Mouse (Mus musculus) lung, adult 18-20 months (tissue): Measurements from ENCODE around the gene Shc2.

Source experiments
- DNase-seq, 2 experiments: peaks; one replicate each; pipeline ENCODE4 v3.0.0; 2022; ENCODE audit warnings: mixed read lengths in 2 of 2

The Shc2 gene

DNA sequence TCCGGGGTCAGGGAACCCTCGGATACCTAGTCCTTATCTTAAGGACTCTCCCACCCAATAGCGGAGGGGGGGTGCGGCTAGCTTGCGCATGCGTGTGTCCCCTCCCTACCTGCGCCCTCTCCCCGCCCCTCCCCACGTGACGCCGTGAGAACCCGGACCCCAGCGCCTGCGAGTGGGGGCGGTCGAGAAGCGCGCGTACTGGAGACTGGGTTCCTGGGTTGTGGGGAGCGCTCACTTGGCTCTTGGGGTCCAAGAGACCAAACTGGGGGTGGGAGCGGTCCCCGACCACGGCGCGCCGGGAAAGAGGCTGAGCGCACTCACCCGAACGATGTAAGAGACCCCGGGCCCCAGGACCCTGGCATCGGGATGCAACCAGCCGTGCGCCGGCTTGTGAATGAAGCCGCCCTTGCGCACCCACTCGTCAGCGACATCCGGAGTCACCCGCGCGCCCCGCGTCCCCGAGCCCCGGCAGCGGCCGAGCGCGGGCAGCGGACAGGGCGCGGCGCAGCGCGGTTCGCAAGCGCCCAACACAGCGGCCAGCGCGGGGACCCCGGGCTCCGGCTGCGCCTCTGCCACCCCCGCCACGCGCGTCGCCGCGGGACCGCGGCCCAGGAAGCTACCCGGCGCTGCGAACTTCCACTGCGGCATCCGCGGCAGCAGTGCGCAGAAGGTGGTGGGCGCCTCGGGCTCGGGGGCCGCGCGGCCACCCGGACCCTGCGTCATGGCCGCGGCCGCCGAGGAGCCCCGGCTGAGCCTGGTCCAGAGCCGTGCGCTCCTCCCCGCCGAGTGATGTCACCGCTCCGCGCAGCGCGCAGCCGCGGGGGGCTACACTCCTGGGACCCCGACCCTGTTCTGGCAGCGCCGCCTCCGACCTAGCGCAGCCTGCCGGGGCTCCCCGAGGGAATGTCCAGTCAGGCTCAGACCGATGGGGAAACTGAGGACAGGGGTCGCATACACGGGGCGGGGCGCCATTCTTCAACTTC, at the start of gene Shc2:
TSS of gene Shc2 (minus strand) at position 791 of the 983 bp plus-strand sequence.
- no peak for DNase-seq

DNA sequence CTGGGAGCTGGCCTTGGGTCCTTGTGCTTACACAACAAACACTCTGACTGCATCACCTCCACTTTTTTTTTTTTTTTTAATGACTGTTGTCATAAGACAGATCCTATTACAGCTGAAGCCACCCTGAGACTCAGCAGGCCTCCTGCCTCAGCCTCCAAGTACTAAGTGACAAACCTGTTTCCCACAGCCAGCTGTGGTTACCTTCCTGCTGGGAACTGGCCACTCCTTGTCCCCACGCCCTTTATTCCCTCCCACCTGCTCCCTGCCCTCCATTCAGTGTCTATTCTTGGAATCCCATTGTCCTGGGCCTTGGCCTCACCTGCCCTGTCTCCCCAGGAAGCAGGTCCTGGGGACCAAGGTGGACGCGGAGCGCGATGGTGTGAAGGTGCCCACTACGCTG, 49.8 kb upstream of the Shc2 start:
- no peak for DNase-seq

DNA sequence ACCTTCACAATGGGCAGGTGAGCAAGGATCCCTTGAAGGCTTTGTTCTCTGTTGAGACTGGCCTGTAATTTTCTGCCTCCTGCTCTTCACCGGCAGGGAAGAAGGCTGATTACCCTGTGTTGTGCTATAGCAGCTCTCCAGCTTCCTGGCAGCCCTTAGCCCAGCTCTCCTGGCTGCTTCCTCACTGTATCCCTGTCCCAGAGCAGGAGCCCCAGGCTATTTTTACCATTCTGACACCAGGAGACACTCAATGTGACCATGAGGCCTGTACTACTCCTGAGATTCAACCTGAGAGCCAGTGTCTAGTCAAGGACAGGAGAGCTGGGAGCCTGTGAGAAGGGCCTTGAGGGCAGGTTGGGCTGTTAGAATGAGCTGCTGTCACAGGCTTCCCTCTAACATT, 49.0 kb upstream of the Shc2 start:
- no peak for DNase-seq

DNA sequence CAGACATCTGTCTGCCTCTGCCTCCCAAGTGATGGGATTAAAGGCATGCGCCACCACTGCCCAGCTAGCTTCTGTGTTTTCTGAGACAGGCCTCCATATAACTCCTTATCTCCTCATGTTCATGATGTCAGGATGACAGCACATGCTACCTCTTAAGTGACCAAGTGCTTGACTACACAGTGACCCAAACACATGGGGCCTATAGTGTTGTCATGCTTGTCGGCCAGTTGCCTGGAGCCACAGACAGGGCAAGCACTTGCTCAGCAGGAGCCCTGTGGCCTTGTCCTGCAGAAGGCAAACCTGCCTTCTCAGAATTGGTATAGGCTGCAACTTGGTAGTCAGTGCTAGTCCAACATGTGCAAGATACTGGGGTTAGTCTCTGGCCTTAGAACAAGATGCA, 48.5 kb upstream of the Shc2 start:
- no peak for DNase-seq

DNA sequence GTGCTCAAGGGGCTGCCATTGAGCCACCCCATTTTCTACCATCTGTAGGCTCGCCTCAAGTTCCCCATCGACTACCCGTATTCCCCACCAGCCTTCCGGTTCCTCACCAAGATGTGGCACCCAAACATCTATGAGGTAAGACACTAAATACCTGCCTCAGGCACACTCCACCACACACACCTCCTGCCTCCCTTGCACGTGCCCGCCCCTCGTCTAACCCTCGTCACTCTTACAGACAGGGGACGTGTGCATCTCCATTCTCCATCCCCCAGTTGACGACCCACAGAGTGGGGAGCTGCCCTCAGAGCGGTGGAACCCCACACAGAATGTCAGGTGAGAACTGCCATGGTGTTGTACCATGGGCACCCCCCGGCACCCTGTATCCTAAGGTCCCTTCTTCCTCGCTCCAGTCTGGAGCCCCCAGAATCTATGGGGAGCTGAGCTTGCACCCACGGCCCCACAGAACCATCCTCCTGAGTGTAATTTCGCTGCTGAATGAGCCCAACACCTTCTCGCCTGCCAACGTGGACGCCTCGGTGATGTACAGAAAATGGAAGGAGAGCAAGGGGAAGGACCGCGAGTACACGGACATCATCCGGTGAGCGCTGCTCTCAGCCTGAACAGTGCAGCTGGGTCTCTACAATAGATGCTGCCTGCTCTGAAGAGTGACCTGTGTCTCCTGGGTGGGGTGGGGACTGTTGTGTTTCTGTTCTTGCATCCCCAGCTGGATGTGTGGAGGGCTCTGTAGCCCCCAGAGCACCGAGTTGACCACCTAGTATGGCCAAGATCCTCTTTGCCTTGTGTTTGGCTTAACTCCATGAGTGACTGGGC, 47.3 kb upstream of the Shc2 start:
- DNase-seq, result no peak

DNA sequence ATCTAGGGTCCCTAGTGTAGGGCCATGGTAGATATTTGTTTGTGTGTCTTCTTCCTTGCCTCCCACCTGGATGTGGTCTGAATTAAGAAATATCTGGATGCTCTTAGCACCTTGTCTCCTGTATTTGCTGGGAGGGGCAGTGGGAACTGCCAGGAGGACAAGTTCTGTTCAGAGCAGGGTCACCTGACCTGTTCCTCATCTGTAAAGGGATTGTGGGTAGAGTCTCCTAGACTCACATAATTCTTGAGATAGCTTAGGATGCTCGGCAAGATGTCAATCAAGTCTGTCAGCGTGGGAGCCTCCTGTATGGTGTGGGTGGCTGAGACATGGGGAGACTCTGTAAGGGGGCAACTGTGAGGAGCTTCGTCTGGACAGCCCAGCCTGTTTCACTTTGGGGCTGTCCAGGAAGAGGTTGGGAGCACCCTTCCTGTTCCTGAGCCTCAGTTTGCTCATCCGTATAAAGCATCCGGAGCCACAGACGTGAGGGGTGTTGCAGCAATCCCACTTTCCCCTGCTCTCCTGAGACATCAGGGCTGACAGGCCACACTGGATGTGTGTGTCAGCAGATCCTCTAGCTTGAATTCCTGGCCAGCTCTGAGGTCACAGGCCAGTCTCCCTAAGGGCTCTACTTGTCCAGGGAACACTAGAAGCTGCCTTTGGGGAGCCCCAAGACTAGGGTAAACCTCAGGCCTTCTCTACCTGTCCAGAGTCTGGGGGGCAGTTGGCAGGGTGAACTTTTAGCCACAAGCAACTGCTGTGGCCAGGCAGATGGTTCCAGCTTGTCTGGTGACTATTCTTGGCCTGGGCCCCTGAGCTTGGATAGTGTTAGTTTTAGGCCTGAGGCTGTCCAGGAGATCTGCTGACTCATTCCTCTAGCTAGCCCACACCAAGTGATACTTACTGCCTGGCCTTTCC, 46.3 kb upstream of the Shc2 start:
- no peak for DNase-seq

DNA sequence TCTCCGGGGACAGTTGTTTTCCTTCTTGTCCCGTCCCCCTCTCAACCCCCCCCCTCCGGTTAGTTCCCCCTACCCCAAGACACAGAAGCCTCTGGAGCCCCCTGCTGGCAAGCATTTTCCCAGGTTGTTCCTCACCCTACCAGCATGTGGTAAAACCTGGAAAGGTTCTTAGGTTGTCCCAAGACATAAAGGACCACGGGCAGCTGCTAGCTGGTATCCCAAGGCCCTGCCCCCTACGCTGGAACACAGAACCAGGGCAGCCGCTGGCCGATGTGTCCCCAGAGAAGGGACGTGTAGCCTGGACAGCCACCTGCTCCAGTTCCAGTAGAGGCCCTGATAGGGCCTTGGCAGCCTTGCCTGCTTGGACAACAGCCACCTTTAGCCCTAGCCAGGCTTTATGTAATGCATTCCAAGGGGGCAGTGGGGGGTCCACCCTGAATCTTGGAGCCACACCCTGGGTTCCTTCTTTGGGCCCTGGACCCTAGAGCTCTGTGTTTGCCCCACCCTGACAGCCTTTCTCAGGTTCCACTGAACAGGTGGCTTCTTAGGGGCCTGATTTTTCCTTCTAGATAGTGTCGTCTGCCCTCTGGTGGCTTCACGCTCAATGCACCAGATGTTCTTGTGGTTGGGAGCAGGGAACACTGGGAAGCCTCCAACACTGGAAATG, 45.3 kb upstream of the Shc2 start:
- peak; percentile 53 to 65 for DNase-seq

DNA sequence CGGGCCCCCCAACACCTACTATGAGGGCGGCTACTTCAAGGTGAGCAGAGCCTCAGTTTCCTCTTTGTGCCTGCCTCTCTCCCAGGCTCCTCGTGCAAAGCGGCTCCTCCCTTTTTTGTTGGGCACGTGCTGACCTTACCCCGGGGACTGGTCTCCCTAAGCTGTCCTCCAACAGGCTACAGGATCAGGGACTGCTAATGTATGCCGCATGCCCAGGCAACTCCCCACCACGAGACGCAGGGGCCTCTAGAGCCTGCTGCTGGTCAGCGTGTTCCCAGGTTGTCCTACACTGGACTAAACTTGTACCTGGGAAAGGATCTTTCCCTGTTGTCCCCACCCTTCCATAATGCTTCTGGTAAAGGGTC, 44.8 kb upstream of the Shc2 start:
- no peak for DNase-seq

DNA sequence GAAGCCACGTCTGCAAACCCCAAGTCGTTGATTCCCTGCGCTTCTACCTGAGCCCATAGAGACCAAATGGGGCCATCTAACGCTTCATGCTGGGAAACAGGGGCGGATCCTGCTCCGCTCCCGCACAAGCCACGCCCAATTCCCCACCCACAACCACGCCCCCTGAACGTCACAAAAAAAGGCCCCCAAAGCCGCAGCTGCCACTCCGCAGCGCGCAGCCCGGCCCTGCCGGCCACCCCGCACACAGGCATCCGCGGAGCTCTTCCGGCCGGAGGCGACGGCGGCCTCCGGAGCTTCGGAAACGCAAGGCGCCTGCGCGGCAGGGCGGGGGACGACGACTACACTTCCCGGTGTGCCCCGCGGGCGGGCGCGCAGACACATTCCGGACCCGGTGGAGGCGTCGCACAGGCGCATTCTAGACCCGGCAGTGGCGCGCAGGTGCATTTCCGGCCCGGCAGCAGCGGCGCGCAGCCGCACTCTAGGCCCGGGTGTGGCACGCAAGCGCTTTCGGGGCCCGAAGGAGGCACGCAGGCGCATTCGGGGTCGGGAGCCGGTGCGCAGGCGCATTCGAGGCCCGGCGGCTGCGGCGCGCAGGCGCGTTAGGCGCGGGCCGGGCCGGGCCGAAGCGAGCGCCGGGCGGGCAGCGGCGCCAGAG, 44.0 kb upstream of the Shc2 start, which contains the start of gene Cdc34:
TSS of gene Cdc34 (plus strand) at position 605 of the 655 bp plus-strand sequence.
- peak; percentile 99 to 100 for DNase-seq

DNA sequence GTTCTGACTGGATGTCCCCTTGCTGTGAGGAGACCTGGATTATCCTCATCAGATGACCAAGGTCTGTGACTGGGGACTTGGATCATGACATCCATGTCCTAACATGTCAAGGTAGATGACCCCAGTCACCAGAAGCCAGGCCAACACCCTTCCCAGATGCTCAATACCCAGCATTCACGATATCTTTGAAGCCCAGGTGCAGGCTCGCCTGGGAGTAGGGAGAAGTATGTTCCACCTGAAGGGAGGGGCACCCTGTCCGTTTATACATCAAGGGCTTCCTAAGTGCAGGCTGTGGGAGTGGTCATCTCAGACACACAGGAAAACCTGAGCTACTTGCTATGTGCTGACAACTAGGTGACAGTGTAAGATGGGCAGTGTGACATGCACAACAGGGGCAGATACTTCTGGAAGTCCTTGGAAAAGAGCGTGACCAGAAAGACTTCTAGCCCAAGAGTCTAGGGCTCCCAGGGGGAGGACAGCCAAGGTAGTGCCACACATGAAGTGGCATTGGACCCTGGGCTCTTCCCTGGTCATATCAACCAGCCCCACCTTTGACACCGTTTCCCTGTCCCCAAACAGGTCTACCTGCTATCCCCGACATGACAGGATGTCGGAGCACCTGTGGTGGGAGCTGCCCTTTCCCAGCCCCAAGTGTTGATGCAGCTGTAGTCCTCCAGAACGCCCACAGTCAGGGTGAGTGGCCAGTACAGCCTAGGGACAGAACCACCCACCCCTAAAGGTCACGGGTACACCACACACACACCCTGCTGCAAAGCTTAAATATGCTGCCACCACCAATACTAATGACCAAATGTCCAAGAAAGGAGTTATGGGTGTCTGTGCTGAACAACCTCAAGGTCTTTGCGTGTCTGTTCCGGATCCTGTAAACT, 43.1 kb upstream of the Shc2 start:
- DNase-seq, result peak in 1 of 2 experiments; percentile 33

DNA sequence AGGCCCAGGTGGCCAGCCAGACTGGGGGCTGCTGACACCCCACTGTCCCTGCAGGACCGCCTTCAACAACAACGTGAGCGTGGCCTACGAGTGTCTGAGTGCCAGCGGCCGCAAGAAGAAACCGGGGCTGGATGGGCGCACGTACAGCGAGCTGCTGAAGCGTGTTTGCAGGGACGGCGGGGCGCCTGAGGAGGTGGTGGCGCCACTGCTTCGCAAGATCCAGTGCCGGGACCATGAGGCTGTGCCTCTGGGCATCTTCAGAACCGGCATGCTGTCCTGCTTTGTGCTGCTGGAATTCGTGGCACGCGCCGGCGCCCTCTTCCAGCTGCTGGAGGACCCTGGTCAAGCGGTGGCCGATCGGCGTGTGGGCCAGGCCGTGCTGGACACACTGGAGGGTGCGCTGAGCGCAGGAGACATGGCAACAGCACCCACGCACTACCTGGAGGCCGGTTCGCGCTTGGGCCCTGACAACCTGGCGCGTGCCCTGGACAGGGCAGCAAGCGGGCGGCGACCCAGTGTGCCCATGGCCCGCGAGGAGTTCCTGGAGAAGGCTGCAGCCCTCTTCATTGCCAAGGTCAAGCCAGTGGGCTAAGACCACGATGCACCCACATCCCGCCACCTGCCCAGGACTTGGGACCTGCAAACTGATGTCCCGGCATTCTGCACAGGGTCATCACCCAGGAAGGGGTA, 37.8 kb upstream of the Shc2 start:
- no peak for DNase-seq

DNA sequence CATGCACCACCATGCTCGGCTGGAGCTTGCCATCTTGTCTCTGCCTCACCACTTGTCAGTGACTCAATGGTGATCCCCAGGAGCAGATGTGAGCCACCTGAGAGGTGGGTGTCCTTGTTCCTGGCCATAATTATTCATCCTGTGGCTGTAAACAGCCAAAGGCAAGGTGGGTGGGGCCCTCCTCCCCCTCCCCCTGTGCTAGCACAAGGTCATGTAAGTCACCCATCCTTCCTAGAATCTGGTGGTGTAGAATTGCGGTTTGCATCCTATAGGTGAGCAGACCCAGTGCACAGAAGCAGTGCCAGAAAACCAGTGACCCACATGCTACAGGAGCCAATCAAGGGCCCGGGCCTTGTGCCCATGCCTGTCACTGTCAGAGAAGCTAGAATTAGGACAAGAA, 35.3 kb upstream of the Shc2 start:
- DNase-seq, result no peak

DNA sequence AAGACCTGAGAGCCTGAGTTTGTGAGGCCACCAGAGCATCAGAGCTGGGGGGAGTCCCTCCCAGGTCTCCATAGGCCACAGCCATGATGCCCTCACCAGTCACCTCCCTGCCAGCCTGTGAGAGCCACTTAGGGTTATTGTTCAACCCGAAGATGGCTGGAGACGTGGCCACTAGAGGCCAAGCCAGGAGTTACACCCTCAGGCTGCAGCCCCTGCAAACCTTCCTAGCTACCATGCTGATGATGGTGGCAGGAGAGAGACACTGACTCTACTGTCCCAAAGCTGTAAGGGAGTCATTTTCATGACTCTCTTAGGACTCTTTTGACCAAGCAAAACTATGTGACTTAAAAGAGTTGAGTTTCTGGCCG, 34.4 kb upstream of the Shc2 start:
- no peak for DNase-seq

DNA sequence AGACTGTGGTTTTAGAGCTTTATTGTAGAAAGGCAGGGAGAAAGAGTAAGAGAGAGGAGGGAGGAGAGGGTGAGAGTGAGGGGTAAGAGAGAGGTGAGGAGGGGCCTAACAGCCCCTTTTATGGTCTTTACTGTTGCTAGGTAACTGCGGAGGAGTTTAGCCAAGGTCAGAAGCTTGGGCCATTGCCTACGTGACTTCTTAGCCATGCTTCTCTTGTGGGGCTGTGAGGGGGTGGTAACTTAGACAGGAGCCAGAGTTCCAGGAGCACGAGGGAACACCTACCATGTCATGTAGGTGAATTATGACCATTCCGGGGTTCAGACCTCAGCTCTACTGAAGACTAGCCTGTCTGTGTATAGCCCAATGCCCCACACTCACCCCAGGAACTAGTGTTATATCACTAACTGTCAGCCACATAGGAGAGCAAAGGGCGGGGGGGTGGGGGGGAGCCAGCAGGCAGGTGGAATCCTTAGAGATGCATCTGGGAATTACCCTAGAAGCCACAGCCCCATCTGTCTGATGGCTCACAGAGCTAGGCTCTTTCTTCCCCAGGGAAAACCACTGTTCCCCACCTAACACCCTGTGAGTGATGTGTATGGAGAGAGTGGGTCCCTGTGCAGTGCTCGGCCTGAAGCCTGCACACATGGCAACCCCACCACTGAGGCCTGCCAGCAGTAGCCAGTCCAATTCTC, 33.8 kb upstream of the Shc2 start:
- DNase-seq, result no peak

DNA sequence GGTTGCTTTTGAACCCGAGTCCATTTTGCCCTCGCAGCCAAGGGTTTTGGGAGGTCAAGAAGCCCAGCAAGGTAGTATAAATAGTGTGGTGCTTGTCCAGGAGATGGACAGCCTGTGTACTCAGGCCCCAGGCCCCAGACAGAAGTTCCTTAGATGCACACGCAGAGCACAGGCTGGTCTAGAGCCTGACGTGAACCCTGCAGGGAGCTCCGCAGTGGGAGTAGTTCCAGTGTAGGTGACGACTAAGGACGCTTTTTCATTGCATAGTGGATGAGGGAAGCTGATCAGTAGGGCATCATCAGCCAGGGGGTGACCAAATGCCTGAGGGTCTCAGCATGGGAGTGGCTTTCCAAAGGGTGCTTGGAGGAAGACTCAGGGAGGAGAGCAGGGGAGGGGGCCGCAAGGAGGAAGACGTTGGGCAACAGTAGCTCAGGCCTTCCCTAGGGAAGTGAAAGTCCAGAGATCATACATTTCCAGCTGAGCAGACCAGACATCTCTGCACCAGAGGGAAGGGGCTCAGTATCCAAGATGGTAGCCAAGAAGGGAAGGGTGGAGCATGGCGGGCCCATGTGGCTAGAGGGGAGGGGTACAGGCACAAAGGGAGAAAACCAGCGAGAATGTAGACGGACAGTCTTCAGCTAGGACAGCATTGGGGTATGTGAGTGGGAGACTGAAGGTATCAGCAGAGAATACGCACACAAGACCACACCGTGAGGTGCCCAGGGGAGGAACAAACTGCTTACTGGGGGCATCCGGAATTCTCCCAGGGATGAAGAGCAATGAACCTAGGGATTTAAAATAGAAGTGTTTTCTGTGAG, 32.6 kb upstream of the Shc2 start:
- DNase-seq, result no peak

DNA sequence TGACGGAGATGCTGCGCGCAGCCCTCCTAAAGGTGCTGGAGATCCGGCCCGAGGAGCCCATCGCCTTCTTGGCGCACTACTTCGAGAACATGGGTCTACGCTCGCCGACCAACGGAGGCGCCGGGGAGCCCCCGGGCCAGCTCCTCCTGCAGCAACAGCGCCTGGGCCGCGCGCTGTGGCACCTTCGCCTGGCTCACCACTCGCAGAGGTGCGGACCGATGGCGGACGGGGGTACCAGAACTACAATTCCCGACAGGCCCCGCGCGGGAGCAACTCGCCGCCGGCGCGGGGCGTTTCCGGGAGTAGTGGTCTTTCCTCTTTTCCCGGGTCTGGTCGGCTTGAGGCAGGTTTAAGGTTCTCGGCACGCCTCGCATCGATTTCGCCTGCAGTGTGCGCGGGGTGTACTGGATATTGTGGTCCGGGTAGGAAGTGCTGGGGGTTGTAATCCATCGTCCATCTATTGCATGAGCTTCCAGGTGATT, 31.9 kb upstream of the Shc2 start:
- DNase-seq, result peak; percentile 68 to 70

DNA sequence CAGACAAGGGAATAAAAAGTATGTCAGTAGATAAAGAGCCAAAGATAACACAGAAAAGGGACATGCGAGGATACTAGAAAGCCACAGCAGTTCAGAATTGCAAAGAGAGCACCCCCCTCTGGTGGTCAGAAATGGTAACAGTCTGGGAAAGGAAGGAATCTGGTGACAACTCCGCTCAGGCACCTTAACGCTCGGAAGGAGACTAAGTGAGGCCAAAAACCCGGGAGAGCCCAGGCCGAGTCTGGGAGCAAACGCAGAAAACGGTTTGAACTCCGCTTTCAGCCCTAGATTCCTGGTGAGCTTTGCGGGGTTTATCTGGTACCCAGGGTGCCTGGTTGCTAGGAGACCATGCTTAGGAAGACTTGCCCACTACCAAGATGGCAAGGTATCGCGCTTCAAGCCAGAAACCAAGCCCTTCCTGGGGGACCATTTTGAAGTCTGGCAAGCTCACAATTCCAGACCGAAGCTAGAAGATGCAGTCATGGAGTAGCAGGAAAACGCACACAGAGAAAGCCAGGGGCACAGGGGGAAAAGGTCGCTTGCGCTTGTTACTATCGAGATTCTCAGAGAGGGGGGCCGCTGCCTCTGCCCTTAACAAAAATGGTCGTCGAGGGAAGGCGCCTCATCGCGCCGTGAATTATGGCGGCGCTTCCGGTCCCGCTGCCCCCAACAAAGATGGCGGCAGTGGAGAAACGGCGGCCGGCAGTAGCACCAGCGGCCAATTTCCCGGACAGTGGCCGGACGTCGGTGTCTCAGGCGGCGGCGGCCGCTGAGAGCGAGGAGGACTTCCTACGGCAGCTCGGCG, 31.3 kb upstream of the Shc2 start, which contains the start of gene Tpgs1:
TSS of gene Tpgs1 (plus strand) at position 599 of the 805 bp plus-strand sequence.
- peak; percentile 86 to 89 for DNase-seq
